Mouse (Mus musculus): ENCODE measurements around the gene Mapk1. TPM values are rescaled to one million over a fixed set of nuclear protein-coding genes. Genes with fewer than 3 reads are reported as not detected.
A peak's percentile ranks its signal among the peaks of the same experiment; 100 is the strongest.
"Not testable (repeated sequence)": the region's sequence is repeated elsewhere in the genome, so short reads cannot be mapped to it uniquely, and the experiment has no call there.

Gene Mapk1
- total RNA-seq, 2 experiments from 2014 or later: 522 to 547 TPM

GRCm38 (mm10) chr16:16988842-16989241 lies 5.7 kb downstream of the Mapk1 start:
- H3K4me3 ChIP-seq: no peak overlapping the region
- no peak overlapping the region; the same call in 1 of the 2 replicates for H3K27ac ChIP-seq
- no peak for DNase-seq (ENCODE audit: low spot score in 2 of 2)
- TF ChIP-seq CTCF (conservative IDR thresholded peaks at IDR 0.05): no peak

DNA sequence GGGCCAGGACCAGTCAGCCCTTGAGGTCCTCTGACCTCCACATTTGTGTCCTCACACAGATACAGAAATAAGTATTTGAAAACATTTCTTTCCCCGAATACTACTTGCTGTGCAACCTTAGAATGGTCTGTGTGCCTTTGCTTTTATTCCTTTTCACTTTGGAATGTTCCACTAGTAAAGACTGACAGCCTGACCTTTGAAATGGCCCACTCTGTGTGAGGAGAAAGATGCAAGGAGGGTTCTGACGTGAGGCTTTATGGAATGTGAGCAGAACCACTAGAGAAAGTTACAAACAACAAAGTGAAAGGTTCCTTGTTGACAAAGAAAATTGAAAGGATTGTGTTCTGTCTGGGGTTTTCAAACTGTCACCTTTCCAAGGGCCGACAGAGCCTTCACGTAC lies 6.8 kb downstream of the Mapk1 start:
- no peak overlapping the region for H3K27ac ChIP-seq
- no peak for TF ChIP-seq CTCF (conservative IDR thresholded peaks at IDR 0.05)
- H3K4me3 ChIP-seq: no peak overlapping the region
- DNase-seq (ENCODE audit: low spot score in 2 of 2): no peak

GRCm38 (mm10) chr16:16994426-16995052 lies 11.4 kb downstream of the Mapk1 start:
- H3K27ac ChIP-seq: no peak overlapping the region
- no peak for DNase-seq (ENCODE audit: low spot score in 2 of 2)
- no peak overlapping the region for H3K4me3 ChIP-seq
- TF ChIP-seq CTCF (conservative IDR thresholded peaks at IDR 0.05): peak; percentile 55

- not testable (repeated sequence) for H3K27ac ChIP-seq; DNase-seq (ENCODE audit: low spot score in 2 of 2)
Measured at GRCm38 (mm10) chr16:16996121-16996729, 13.0 kb downstream of the Mapk1 start.

GRCm38 (mm10) chr16:17001109-17001508 lies 17.9 kb downstream of the Mapk1 start:
- no peak overlapping the region for H3K4me3 ChIP-seq
- no peak for DNase-seq (ENCODE audit: low spot score in 2 of 2)
- 0 out of 2 replicates have a peak overlapping the region, but pooled peaks have one; percentile 28 for H3K27ac ChIP-seq
- TF ChIP-seq CTCF (conservative IDR thresholded peaks at IDR 0.05): no peak

More at GRCm38 (mm10) chr16:16996121-16996729, 13.0 kb downstream of the Mapk1 start:
- H3K4me3 ChIP-seq: not testable (repeated sequence)

GRCm38 (mm10) chr16:17007070-17007469 lies 23.9 kb downstream of the Mapk1 start:
- Histone ChIP-seq H3K4me3 (no peak overlapping the region), H3K27ac (peak overlapping the region; percentile 36; the same call in 1 of the 2 replicates)
- DNase-seq (ENCODE audit: low spot score in 2 of 2): no peak
- no peak for TF ChIP-seq CTCF (conservative IDR thresholded peaks at IDR 0.05)

DNA sequence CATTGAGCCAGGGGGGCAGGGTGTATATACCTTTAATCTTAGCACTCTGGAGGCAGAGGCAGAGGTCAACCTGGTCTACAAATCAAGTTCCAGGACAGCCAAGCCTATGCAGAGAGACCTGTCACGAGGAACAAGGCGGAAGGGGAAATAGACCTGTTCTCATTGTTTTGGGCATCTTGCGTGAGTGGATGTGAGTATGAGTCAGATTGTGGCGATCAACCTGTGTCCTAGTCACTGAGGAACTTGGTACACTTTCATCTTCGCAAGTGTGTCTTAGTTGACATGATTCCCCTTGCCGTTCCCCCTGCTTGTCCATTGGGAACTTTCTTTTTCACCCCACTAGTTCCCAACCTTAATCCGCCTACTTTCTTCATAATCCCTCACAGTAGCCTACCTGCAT lies 26.9 kb downstream of the Mapk1 start:
- Histone ChIP-seq H3K4me3 (no peak overlapping the region), H3K27ac (no peak overlapping the region)
- no peak for DNase-seq (ENCODE audit: low spot score in 2 of 2)
- TF ChIP-seq CTCF (conservative IDR thresholded peaks at IDR 0.05): no peak

DNA sequence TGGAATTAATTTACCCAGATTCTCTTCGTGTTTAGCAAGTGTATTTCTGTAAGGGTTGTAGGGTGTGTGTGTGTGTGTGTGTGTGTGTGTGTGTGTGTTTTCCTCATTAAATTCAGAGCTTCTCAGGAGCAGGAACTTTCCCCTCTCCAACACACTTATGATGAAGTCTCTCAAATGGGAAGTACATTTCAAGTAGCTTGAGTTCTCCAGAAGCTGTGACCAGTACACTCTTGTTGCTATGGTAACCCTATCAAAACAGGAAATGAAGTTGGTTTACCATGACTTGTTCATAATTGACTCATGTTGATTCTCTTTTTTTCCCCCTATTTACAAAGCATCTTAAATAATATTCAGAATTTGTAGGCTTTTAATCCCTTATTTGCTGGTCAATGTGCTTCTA lies 29.4 kb downstream of the Mapk1 start:
- H3K4me3 ChIP-seq: no peak overlapping the region
- no peak for TF ChIP-seq CTCF (conservative IDR thresholded peaks at IDR 0.05)
- no peak for DNase-seq (ENCODE audit: low spot score in 2 of 2)
- no peak overlapping the region for H3K27ac ChIP-seq

DNA sequence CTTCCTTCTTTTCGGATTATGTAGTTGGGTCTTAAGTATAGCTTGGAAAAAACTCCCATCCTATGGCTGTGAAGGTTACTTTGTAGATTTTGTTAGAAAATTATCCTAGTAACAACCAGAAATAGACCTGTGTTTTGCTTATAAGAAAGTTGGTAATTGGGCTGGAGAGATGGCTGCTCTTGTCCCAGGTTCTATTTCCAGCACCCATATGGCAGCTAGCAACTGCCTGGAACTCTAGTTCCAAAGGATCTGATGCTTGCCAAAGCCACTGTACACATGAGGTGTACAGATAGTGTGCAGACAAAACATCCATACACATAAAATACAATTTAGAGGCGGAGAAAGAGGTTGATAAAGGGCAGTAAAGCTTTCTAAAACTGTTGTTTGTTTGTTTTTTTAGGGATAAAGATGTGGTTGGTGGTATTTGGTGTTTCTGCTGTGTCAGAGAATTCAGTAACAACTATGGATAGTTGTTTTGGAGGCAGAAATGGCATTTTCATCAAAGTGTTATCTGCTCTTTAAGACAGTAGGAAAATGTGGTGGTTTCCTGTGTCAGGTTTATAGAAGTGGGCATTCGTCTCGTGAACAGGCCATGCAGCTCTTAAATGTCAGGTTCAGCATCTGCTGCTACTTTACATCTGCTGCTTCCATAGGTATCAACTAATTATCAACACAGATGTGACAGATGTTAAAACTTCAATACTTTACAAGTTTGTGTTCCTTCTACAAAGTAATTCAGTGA lies 32.1 kb downstream of the Mapk1 start:
- no peak overlapping the region for H3K4me3 ChIP-seq
- TF ChIP-seq CTCF (conservative IDR thresholded peaks at IDR 0.05): no peak
- H3K27ac ChIP-seq: peak overlapping the region; percentile 37
- no peak for DNase-seq (ENCODE audit: low spot score in 2 of 2)

GRCm38 (mm10) chr16:17015853-17016230 lies 32.7 kb downstream of the Mapk1 start:
- no peak overlapping the region for H3K27ac ChIP-seq
- no peak for TF ChIP-seq CTCF (conservative IDR thresholded peaks at IDR 0.05)
- H3K4me3 ChIP-seq: no peak overlapping the region
- no peak for DNase-seq (ENCODE audit: low spot score in 2 of 2)

- no peak overlapping the region for H3K4me3 ChIP-seq
- no peak for DNase-seq (ENCODE audit: low spot score in 2 of 2)
- no peak for TF ChIP-seq CTCF (conservative IDR thresholded peaks at IDR 0.05)
- H3K27ac ChIP-seq: no peak overlapping the region
Measured at GRCm38 (mm10) chr16:17018071-17018470, 34.9 kb downstream of the Mapk1 start.

DNA sequence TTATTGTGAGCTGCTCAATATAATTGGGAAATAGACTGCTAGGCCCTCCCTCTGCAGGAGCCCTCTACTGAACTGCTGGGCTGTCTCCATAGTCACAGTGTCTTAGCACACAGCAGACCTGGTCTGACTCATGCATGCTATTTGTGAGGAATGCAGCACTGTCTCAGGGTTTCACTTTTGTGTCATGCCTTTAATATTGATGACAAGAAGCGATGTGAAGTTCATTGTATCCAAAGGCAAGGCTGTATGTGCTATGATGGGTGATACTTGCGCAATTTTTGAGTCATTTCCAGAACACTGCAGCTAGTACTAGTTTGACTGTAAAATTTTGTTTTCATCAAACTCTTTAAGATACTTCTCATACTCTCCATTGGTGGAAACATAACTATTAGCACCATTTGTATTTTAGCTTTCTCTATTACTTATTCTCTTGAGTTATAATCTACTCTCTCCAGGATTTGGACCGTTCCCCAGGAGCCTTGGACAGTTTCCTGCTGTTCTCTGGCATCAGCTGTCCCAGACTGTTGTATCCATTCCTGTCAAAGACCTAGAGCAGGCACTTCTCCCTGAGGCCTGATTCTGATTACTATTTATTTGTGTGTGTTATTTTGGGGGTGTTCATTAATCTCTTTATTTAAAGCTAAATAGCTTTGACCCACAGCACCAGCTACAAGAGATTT lies 41.4 kb downstream of the Mapk1 start:
- Histone ChIP-seq H3K4me3 (no peak overlapping the region), H3K27ac (peak overlapping the region; percentile 28; the same call in 1 of the 2 replicates)
- no peak for TF ChIP-seq CTCF (conservative IDR thresholded peaks at IDR 0.05)
- no peak for DNase-seq (ENCODE audit: low spot score in 2 of 2)

Data from layer of hippocampus, adult 2 months (tissue).